Mouse (Mus musculus): ENCODE measurements around the gene Mex3a. TPM values are rescaled to one million over a fixed set of nuclear protein-coding genes. Genes with fewer than 3 reads are reported as not detected.

Gene Mex3a
- polyA plus RNA-seq, 1 experiment = not detected

GRCm38 (mm10) chr3:88502641-88503504 lies 29.3 kb upstream of the Mex3a start:
- H3K4me1 ChIP-seq (ENCODE audit: control insufficient read depth, insufficient read depth, low read length) = peaks cover 37% of the 10 kb centered on the region
- under 1% methylated on average over 55 of the region's 55 CpGs for WGBS

GRCm38 (mm10) chr3:88503505-88503863 lies 28.7 kb upstream of the Mex3a start:
- no peak for TF ChIP-seq CTCF (IDR thresholded peaks at IDR 0.05; ENCODE audit: insufficient read depth, low read depth, low read length)
- TF ChIP-seq POLR2A (IDR thresholded peaks at IDR 0.05; ENCODE audit: insufficient read depth, low read depth, low read length) = no peak
- Histone ChIP-seq H3K27ac (ENCODE audit: insufficient read depth, low read depth, low read length) (peak overlapping the region; percentile 74), H3K4me3 (ENCODE audit: insufficient read depth, low read depth, low read length) (peak overlapping the region; percentile 63), H3K4me1 (ENCODE audit: control insufficient read depth, insufficient read depth, low read length) (peaks cover 37% of the 10 kb centered on the region)
- WGBS = 10% methylated on average over 4 of the region's 4 CpGs

More at GRCm38 (mm10) chr3:88502641-88503504, 29.3 kb upstream of the Mex3a start:
- Histone ChIP-seq H3K4me3 (ENCODE audit: insufficient read depth, low read depth, low read length) (peak overlapping the region; percentile 63), H3K27ac (ENCODE audit: insufficient read depth, low read depth, low read length) (peak overlapping the region; percentile 74)
- TF ChIP-seq CTCF (IDR thresholded peaks at IDR 0.05; ENCODE audit: insufficient read depth, low read depth, low read length) = no peak
- TF ChIP-seq POLR2A (IDR thresholded peaks at IDR 0.05; ENCODE audit: insufficient read depth, low read depth, low read length) = peak; percentile 97

GRCm38 (mm10) chr3:88503881-88504746 lies 28.1 kb upstream of the Mex3a start:
- Histone ChIP-seq H3K27ac (ENCODE audit: insufficient read depth, low read depth, low read length) (peak overlapping the region; percentile 74), H3K4me1 (ENCODE audit: control insufficient read depth, insufficient read depth, low read length) (peaks cover 37% of the 10 kb centered on the region), H3K4me3 (ENCODE audit: insufficient read depth, low read depth, low read length) (no peak overlapping the region)
- 35% methylated on average over 8 of the region's 8 CpGs for WGBS
- TF ChIP-seq CTCF (IDR thresholded peaks at IDR 0.05; ENCODE audit: insufficient read depth, low read depth, low read length) (no peak), POLR2A (IDR thresholded peaks at IDR 0.05; ENCODE audit: insufficient read depth, low read depth, low read length) (no peak)

- H3K4me3 ChIP-seq (ENCODE audit: insufficient read depth, low read depth, low read length) = no peak overlapping the region
- WGBS = 46% methylated on average over 6 of the region's 6 CpGs
- H3K27ac ChIP-seq (ENCODE audit: insufficient read depth, low read depth, low read length) = no peak overlapping the region
- peaks cover 43% of the 10 kb centered on the region for H3K4me1 ChIP-seq (ENCODE audit: control insufficient read depth, insufficient read depth, low read length)
- no peak for TF ChIP-seq POLR2A (IDR thresholded peaks at IDR 0.05; ENCODE audit: insufficient read depth, low read depth, low read length)
- no peak for TF ChIP-seq CTCF (IDR thresholded peaks at IDR 0.05; ENCODE audit: insufficient read depth, low read depth, low read length)
These were observed 27.1 kb upstream of the Mex3a start for GRCm38 (mm10) chr3:88505081-88505480.

GRCm38 (mm10) chr3:88505765-88506164 lies 26.4 kb upstream of the Mex3a start:
- H3K4me1 ChIP-seq (ENCODE audit: control insufficient read depth, insufficient read depth, low read length) = peaks cover 41% of the 10 kb centered on the region
- 62% methylated on average over 7 of the region's 7 CpGs for WGBS
- no peak overlapping the region for H3K27ac ChIP-seq (ENCODE audit: insufficient read depth, low read depth, low read length)
- H3K4me3 ChIP-seq (ENCODE audit: insufficient read depth, low read depth, low read length) = no peak overlapping the region
- TF ChIP-seq CTCF (IDR thresholded peaks at IDR 0.05; ENCODE audit: insufficient read depth, low read depth, low read length) (no peak), POLR2A (IDR thresholded peaks at IDR 0.05; ENCODE audit: insufficient read depth, low read depth, low read length) (no peak)

- Histone ChIP-seq H3K4me3 (ENCODE audit: insufficient read depth, low read depth, low read length) (no peak overlapping the region; the same call in 1 of the 2 replicates), H3K27ac (ENCODE audit: insufficient read depth, low read depth, low read length) (peak overlapping the region; percentile 95), H3K4me1 (ENCODE audit: control insufficient read depth, insufficient read depth, low read length) (peaks cover 55% of the 10 kb centered on the region)
- 78% methylated on average over 3 of the region's 3 CpGs for WGBS
- TF ChIP-seq CTCF (IDR thresholded peaks at IDR 0.05; ENCODE audit: insufficient read depth, low read depth, low read length) (no peak), POLR2A (IDR thresholded peaks at IDR 0.05; ENCODE audit: insufficient read depth, low read depth, low read length) (no peak)
These were observed 22.9 kb upstream of the Mex3a start for GRCm38 (mm10) chr3:88509250-88509649.

GRCm38 (mm10) chr3:88509692-88510420 lies 22.3 kb upstream of the Mex3a start, which contains the start of gene Lmna:
Gene Lmna (minus strand): TSS chr3:88509956.
- peak within 1 kb of the TSS; percentile 95 for H3K27ac ChIP-seq (ENCODE audit: insufficient read depth, low read depth, low read length)
- 2% methylated on average over 31 of the region's 31 CpGs for WGBS
- H3K4me3 ChIP-seq (ENCODE audit: insufficient read depth, low read depth, low read length) = peak within 1 kb of the TSS; percentile 50

More at GRCm38 (mm10) chr3:88509692-88510420, 22.3 kb upstream of the Mex3a start, which contains the start of gene Lmna:
- H3K4me1 ChIP-seq (ENCODE audit: control insufficient read depth, insufficient read depth, low read length) = peaks cover 53% of the 10 kb centered on the region
- peak; percentile 27; the same call in 1 of the 2 replicates for TF ChIP-seq POLR2A (IDR thresholded peaks at IDR 0.05; ENCODE audit: insufficient read depth, low read depth, low read length)
- TF ChIP-seq CTCF (IDR thresholded peaks at IDR 0.05; ENCODE audit: insufficient read depth, low read depth, low read length) = peak; percentile 31; the same call in 1 of the 2 replicates

Measured in olfactory bulb, adult 2 months (tissue).